Mouse (Mus musculus): ENCODE measurements at regions not wholly inside any gene's neighbourhood (a gene's known extent, or its start where the extent isn't known, plus 50 kb on each side); places are given as distances from the start of the nearest gene placed in this dataset.
A peak's percentile ranks its signal among the peaks of the same experiment; 100 is the strongest.

- peak; percentile 12 for DNase-seq (ENCODE audit: low spot score)
- WGBS = 52% methylated on average over 5 of the region's 5 CpGs
- no peaks in the 10 kb centered on the region for H3K4me1 ChIP-seq
- no peaks in the 10 kb centered on the region for H3K9me3 ChIP-seq (replicated peaks)
- no peak overlapping the region for H3K27ac ChIP-seq (replicated peaks)
- no peak overlapping the region for H3K4me3 ChIP-seq
- no peaks in the 10 kb centered on the region for H3K36me3 ChIP-seq
- H3K27me3 ChIP-seq (ENCODE audit: low read depth, poor library complexity, severe bottlenecking) = no peaks in the 10 kb centered on the region
Observed at GRCm38 (mm10) chr15:14418532-14418931, 1245.1 kb upstream of the Cdh6 start.

- Histone ChIP-seq H3K4me1 (no peaks in the 10 kb centered on the region), H3K27ac (replicated peaks) (no peak overlapping the region), H3K4me3 (no peak overlapping the region), H3K27me3 (ENCODE audit: low read depth, poor library complexity, severe bottlenecking) (no peaks in the 10 kb centered on the region), H3K36me3 (no peaks in the 10 kb centered on the region), H3K9me3 (replicated peaks) (no peaks in the 10 kb centered on the region)
- WGBS = 55% methylated on average over 1 of the region's 1 CpGs
- no peak for DNase-seq (ENCODE audit: low spot score)
Observed at GRCm38 (mm10) chr15:14385347-14385746, 1211.9 kb upstream of the Cdh6 start.

GRCm38 (mm10) chr15:14378340-14378739, 1204.9 kb upstream of the Cdh6 start:
- H3K27ac ChIP-seq (replicated peaks) = no peak overlapping the region
- no peaks in the 10 kb centered on the region for H3K27me3 ChIP-seq (ENCODE audit: low read depth, poor library complexity, severe bottlenecking)
- DNase-seq (ENCODE audit: low spot score) = no peak
- no peaks in the 10 kb centered on the region for H3K36me3 ChIP-seq
- H3K4me3 ChIP-seq = no peak overlapping the region
- H3K4me1 ChIP-seq = no peaks in the 10 kb centered on the region
- H3K9me3 ChIP-seq (replicated peaks) = no peaks in the 10 kb centered on the region
